Mouse (Mus musculus) brain, embryonic 14.5 days (tissue): ENCODE results near the gene Plppr4.

Experiments used
- CTCF ChIP-seq: fragments of 200-500 bp; IDR thresholded peaks from 2 replicates; pipeline ENCODE4 v1.5.1; 2012; ENCODE audit warnings: inconsistent platforms, mild to moderate bottlenecking, moderate library complexity, borderline replicate concordance; ENCODE audit not compliant: insufficient read depth, insufficient read length; ENCODE audit errors: extremely low read depth
- POLR2A ChIP-seq: fragments of 200-500 bp; IDR thresholded peaks from 2 replicates; pipeline ENCODE4 v1.6.1; 2012; ENCODE audit warnings: mild to moderate bottlenecking, inconsistent platforms, borderline replicate concordance; ENCODE audit not compliant: poor library complexity, insufficient read depth, insufficient read length, severe bottlenecking; ENCODE audit errors: extremely low read depth

DNA sequence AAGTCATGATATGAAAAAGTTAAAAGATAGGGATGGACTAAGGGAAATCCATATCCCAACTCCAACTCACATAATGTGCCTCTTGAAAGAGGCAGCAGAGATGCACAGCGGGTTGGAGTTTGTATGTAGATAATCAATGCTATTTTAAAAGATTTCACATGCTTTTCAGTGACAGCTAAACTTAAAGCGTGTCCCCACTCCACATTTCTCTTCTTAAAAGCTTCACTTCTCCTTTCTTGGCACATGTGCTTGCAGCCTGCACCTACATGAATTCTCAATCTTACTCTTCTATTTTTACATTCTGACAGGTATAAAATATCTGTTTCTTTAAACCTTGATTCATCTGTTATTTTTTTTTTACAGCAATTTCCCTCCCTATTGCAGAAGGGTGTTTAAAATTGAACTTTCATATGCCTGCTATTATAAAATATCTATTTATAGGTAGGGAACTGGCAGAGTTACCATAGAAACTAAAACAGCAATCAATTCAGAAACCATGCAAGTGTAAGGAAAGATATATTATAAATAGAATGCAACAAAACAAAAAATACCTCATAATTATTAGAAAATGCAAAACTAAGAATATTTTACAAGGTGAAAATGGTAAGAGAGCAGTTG is 66.3 kb downstream of the Plppr4 start:
- TF ChIP-seq POLR2A (no peak), CTCF (no peak)
